Mouse (Mus musculus) liver, adult 2 months (tissue): ENCODE results near the gene Tnik. TPM values are rescaled to one million over a fixed set of nuclear protein-coding genes. Genes with fewer than 3 reads are reported as not detected.

ENCODE experiments used
- DNase-seq: peaks from one replicate; pipeline ENCODE4 v3.0.0-alpha.2; 2011; ENCODE audit warnings: low read depth, low spot score; ENCODE audit errors: extremely low read depth
- H3K27ac ChIP-seq: fragments of 200-500 bp; replicated peaks from 2 replicates; pipeline ENCODE4 v1.5.1; 2012; ENCODE audit warnings: low read depth, mild to moderate bottlenecking, control low read depth, inconsistent platforms, low read length; ENCODE audit not compliant: insufficient read depth
- H3K27me3 ChIP-seq: fragments of 200-500 bp; 2 replicates; pipeline ENCODE4 v1.6.1; 2012; ENCODE audit warnings: mild to moderate bottlenecking, moderate library complexity, low read length, inconsistent platforms; ENCODE audit not compliant: control insufficient read depth, insufficient read depth
- H3K36me3 ChIP-seq: fragments of 200-500 bp; 2 replicates; pipeline ENCODE4 v1.6.1; 2012; ENCODE audit warnings: low read length, inconsistent platforms; ENCODE audit not compliant: control insufficient read depth, insufficient read depth
- H3K4me1 ChIP-seq: fragments of 200-500 bp; 2 replicates; pipeline ENCODE4 v1.6.1; 2011; ENCODE audit warnings: low read length; ENCODE audit not compliant: control insufficient read depth, insufficient read depth
- H3K4me3 ChIP-seq: fragments of 200-500 bp; 2 replicates; pipeline ENCODE4 v1.5.1; 2011; ENCODE audit warnings: low read depth, mild to moderate bottlenecking, control low read depth, low read length, moderate library complexity; ENCODE audit not compliant: insufficient read depth
- H3K79me2 ChIP-seq: fragments of 200-500 bp; 2 replicates; pipeline ENCODE4 v1.6.1; 2012; ENCODE audit warnings: inconsistent platforms, mild to moderate bottlenecking, low read length, moderate library complexity; ENCODE audit not compliant: control insufficient read depth, insufficient read depth
- H3K9ac ChIP-seq: fragments of 200-500 bp; 2 replicates; pipeline ENCODE4 v1.6.1; 2012; ENCODE audit warnings: low read depth, mild to moderate bottlenecking, control low read depth, inconsistent platforms, low read length
- CTCF ChIP-seq: fragments of 200-500 bp; IDR thresholded peaks from 2 replicates; pipeline ENCODE4 v1.5.1; 2011; ENCODE audit warnings: low read depth, low read length, control low read depth
- POLR2A ChIP-seq: fragments of 200-500 bp; IDR thresholded peaks from 2 replicates; pipeline ENCODE4 v1.6.1; 2011; ENCODE audit warnings: low read length, control low read depth; ENCODE audit not compliant: insufficient read depth; ENCODE audit errors: extremely low read depth
- WGBS: fragments of 180-500 bp; shearing (Covaris S2); methylation state at CpG from one replicate; pipeline ENCODE4 v1.1.7; 2018; 5-methylcytosine and 5-hydroxymethylcytosine counted together
- polyA plus RNA-seq: library from polyadenylated mRNA; depleted of rRNA; stranded (reverse); fragments of >200 nt; gene quantifications from 2 replicates; pipeline ENCODE4 v1.2.3, GENCODE M21; 2012
- total RNA-seq: library from RNA; depleted of rRNA; stranded (reverse); fragments of >200 nt; gene quantifications from 2 replicates; pipeline ENCODE4 v1.2.3, GENCODE M21; 2014

Tnik gene
- total and polyA plus RNA-seq, 2 experiments: 1.2 to 2.8 TPM

DNA sequence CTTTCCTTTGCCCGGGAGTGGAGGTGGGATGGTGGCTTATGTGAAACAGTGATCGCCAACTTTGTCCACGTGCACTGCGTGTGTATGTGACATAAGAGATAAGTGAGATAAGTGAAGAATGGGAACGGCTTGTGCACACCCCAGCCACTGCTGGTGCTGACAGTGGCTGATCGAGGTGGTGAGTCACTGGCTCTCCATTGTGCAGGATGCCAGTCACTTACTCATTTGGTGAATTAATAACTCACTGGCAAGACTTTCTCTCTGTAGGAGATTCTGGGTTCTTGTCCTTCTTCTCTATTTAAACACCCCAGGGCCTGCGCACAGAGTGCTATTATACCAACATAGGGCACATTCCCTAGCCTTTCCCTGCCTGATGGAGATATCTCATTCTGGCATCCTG is 458.8 kb downstream of the Tnik start:
- Histone ChIP-seq H3K9ac (peak overlapping the region; percentile 9), H3K27me3 (no peaks in the 10 kb centered on the region), H3K4me1 (peaks cover 44% of the 10 kb centered on the region), H3K4me3 (no peak overlapping the region), H3K36me3 (peaks cover 51% of the 10 kb centered on the region), H3K79me2 (no peaks in the 10 kb centered on the region), H3K27ac (peak overlapping the region; percentile 95)
- peak; percentile 99 for DNase-seq
- TF ChIP-seq POLR2A: no peak
- no peak for TF ChIP-seq CTCF
- 17% methylated on average over 7 of the region's 7 CpGs for WGBS

DNA sequence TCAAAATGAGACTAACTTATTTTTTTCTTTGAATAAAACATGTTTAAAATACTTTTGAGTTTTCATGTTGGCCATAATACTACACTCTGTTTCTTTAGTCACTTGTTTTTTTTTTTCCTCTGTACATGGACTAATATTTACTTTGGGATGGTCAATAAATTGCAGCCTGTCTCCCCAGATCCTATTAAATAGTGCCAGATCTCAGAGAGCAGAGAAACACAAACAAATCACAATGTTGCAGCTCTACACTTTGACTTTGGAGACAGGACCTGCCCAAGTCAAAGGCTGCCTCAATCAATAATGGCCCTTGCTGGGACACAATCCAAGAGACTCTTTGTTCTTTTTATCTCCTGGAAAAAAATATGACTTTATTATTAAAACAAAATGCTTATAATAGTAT is 459.5 kb downstream of the Tnik start:
- no peaks in the 10 kb centered on the region for H3K27me3 ChIP-seq
- H3K27ac ChIP-seq: no peak overlapping the region

DNA sequence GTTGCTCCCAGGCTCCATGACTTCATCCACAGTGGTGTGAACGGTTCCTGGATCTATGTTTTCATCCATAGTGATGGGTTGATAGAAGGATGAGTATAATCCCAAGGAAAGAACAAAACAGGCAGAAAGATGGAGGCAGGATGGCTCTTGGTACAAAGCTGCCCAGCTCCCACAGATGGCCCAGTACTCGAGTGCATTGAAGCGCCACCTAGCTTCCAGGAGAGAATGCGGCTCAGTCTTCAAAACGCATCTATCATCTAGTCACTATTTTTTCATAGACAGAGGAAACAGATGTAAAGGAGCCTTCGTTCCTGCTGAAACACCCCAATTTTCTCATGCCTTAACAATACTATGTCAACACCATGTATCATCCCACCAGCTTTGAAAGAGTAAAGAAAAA is 460.5 kb downstream of the Tnik start:
- Histone ChIP-seq H3K27ac (peak overlapping the region; percentile 74), H3K79me2 (no peaks in the 10 kb centered on the region), H3K4me1 (peaks cover 34% of the 10 kb centered on the region), H3K36me3 (peaks cover 49% of the 10 kb centered on the region), H3K27me3 (no peaks in the 10 kb centered on the region), H3K9ac (no peak overlapping the region), H3K4me3 (no peak overlapping the region)
- peak; percentile 41 for TF ChIP-seq CTCF
- no peak for TF ChIP-seq POLR2A
- 67% methylated on average over 6 of the region's 6 CpGs for WGBS
- peak; percentile 32 for DNase-seq

More for the DNA sequence above, 459.5 kb downstream of the Tnik start:
- no peak overlapping the region for H3K9ac ChIP-seq
- peaks cover 51% of the 10 kb centered on the region for H3K36me3 ChIP-seq
- H3K4me3 ChIP-seq: no peak overlapping the region
- H3K4me1 ChIP-seq: peaks cover 42% of the 10 kb centered on the region
- TF ChIP-seq POLR2A (no peak), CTCF (no peak)
- H3K79me2 ChIP-seq: no peaks in the 10 kb centered on the region
- DNase-seq: peak; percentile 99

DNA sequence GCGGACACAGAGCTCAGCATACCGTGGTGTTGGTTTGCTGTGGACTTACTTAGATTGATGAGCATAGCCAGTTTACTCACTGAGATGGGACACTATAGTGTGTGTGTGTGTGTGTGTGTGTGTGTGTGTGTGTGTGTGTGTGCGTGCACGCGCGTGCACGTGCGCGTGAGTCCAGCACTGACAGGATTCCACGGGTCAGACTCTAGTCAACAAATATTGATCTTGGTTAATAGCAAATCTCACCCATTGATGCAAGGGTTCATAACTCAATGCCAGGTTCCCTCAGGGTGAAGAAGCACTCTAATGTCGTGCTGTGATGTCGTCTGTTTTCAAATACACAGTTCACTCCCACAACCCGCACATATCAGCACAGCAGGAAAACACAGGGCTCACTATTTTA is 462.2 kb downstream of the Tnik start:
- no peaks in the 10 kb centered on the region for H3K79me2 ChIP-seq
- 35% methylated on average over 13 of the region's 13 CpGs for WGBS
- H3K9ac ChIP-seq: peak overlapping the region; percentile 24; the same call in 1 of the 2 replicates
- no peaks in the 10 kb centered on the region for H3K27me3 ChIP-seq
- H3K27ac ChIP-seq: peak overlapping the region; percentile 88
- peak; percentile 98 for DNase-seq
- no peak overlapping the region for H3K4me3 ChIP-seq
- H3K4me1 ChIP-seq: peaks cover 26% of the 10 kb centered on the region
- H3K36me3 ChIP-seq: peaks cover 39% of the 10 kb centered on the region
- TF ChIP-seq CTCF (no peak), POLR2A (no peak)
